Mouse (Mus musculus): ENCODE measurements around the gene Cyp2s1.

GRCm38 (mm10) chr7:25785752-25786151 is 31.0 kb downstream of the Cyp2s1 start:
- no peak for TF ChIP-seq POLR2A (IDR thresholded peaks at IDR 0.05; ENCODE audit: insufficient read depth, low read depth, low read length)
- no peak for TF ChIP-seq EP300 (IDR thresholded peaks at IDR 0.05; ENCODE audit: insufficient read depth, low read depth, low read length)
- TF ChIP-seq CTCF (IDR thresholded peaks at IDR 0.05): no peak

Measured in heart, adult 2 months (tissue).